Mouse (Mus musculus) cerebellum, postnatal 4 days (tissue): ENCODE results near the gene Tspan12.
A peak's percentile ranks its signal among the peaks of the same experiment; 100 is the strongest.
"Not testable (repeated sequence)": the region's sequence is repeated elsewhere in the genome, so short reads cannot be mapped to it uniquely, and the experiment has no call there.

ENCODE experiments used
- DNase-seq, 2 experiments: peaks; one replicate each; pipeline ENCODE4 v3.0.0; 2022; ENCODE audit warnings: low spot score in 2 of 2, mixed read lengths in 1 of 2

Tspan12 gene

DNA sequence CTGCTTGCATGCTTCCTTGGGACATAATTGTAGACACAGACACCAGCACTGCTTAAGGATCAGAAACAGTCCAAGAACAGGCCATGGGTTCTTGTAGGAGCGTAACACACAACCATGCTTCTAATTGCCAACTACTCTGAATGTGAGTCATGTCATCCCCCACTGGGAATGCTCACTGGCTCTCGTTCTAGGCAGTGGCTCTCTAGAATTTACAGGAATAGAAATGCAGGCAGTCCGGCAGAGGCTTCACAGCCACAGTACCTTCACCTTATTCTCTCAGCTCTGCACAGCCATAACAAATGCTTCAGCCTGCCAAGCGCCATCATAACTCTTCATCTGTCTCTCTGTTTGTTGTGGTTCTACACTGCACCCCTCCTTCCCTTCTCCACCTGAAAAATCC is 23.9 kb downstream of the Tspan12 start:
- DNase-seq = no peak

DNA sequence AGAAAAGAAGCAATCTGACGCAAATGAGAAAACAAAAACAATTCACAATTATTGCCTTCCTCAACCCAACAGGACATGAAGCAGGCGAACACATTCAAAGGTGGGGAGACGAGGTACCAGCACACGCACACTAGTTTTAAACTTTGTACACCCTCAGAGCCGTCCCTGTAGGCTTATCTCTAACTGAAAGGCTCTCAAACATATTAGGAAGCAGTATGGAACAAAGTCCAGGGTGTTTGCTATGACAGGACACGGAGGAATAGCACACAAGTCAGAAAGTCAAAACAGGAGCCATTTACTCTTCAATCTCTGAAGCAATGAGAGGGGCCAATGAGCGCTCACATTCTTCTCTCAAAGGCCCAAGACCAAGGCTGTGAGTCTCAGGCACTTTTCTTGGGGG is 24.3 kb downstream of the Tspan12 start:
- DNase-seq = no peak

GRCm38 (mm10) chr6:21823694-21824093 is 28.6 kb downstream of the Tspan12 start:
- DNase-seq = no peak

GRCm38 (mm10) chr6:21823281-21823680 is 29.0 kb downstream of the Tspan12 start:
- DNase-seq = no peak

GRCm38 (mm10) chr6:21822721-21823134 is 29.6 kb downstream of the Tspan12 start:
- DNase-seq = no peak

GRCm38 (mm10) chr6:21818107-21818807 is 34.1 kb downstream of the Tspan12 start:
- no peak for DNase-seq

- DNase-seq = no peak
Observed at GRCm38 (mm10) chr6:21806005-21806404, 46.3 kb downstream of the Tspan12 start.

DNA sequence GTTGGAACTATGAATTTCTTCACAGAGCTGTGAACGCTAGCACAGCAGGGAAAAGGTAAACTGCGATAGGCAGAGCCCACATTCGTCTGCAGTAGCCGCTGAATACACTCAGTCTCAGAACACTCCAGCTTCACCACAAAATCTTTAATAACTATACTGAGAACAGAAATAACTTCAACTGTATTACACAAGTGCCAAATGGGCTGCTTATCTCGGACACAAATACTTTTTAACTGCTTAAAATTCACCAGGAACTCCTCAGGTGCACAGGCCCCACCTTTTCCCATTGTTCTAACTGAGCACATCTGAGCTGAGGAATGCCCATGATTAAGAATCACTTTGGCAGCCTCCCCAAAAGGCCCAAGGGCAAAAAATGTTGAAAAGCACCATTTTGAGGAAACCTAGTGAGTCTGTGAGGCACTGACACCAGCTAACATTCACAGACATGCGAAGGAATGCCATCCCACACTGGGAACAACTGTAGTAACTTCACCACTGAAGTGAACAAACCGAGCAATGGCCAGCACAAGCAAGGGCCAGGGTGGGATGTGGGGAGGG is 47.2 kb downstream of the Tspan12 start:
- no peak for DNase-seq

GRCm38 (mm10) chr6:21803483-21804340 is 48.6 kb downstream of the Tspan12 start:
- DNase-seq = no peak

DNA sequence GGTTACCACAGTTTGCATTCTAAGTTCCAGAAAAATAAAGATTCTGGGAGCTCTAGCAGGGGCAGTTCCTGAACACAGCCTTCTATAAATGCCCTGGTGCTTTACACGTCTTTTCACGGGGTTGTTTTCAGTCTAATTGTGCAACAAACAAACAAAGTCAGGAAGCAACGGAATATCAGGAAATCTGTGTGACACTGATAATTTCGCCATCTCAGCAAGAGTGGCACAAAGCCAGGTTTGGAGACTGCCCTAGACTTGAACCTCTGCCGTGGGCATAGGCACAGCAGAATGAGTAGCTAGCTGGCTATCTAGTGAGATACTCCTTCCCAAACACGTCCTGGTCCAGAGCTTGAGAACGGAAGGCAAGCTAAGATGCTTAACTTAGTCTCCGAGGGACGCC is 53.7 kb downstream of the Tspan12 start:
- DNase-seq = no peak

DNA sequence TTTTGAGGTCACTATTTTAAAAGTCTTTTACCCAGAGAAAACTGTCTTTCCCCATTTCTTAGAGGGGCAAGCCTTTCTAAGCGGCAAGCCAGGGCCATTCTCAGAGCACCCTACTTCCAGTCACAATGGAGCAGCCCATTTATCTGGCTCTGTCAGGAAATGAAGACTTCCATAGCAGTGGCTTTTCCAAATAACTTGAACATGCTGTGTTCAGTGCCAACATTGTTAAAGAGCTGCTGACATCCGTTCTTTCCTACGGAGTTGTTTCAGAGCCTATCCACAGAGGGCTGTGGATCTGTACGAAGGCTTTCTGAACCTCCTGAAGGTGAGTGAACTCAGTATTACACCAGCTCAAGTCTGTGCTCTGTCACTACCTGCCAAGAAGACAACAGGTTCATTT is 55.2 kb downstream of the Tspan12 start:
- no peak for DNase-seq

- DNase-seq = no peak
Observed at GRCm38 (mm10) chr6:21796413-21796812, 55.9 kb downstream of the Tspan12 start.

GRCm38 (mm10) chr6:21795410-21795809 is 56.9 kb downstream of the Tspan12 start:
- no peak for DNase-seq

- DNase-seq = peak; percentile 41 to 62
Observed at GRCm38 (mm10) chr6:21795072-21795407, 57.3 kb downstream of the Tspan12 start.

GRCm38 (mm10) chr6:21794337-21795071 is 57.8 kb downstream of the Tspan12 start:
- no peak for DNase-seq

- DNase-seq = no peak
Observed at GRCm38 (mm10) chr6:21791307-21791706, 61.0 kb downstream of the Tspan12 start.

- no peak for DNase-seq
Observed at GRCm38 (mm10) chr6:21790550-21791086, 61.7 kb downstream of the Tspan12 start.

GRCm38 (mm10) chr6:21790036-21790435 is 62.3 kb downstream of the Tspan12 start:
- DNase-seq = no peak

DNA sequence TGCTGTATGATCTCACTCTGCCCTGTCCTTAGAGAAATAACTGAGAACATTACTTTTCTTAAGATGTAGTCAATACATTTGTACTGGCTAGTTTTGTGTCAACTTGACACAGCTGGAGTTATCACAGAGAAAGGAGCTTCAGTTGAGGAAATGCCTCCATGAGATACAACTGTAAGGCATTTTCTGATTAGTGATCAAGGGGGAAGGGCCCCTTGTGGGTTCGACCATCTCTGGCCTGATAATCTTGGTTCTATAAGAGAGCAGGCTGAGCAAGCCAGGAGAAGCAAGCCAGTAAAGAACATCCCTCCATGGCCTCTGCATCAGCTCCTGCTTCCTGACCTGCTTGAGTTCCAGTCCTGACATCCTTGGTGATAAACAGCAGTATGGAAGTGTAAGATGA is 62.7 kb downstream of the Tspan12 start:
- DNase-seq = not testable (repeated sequence)

DNA sequence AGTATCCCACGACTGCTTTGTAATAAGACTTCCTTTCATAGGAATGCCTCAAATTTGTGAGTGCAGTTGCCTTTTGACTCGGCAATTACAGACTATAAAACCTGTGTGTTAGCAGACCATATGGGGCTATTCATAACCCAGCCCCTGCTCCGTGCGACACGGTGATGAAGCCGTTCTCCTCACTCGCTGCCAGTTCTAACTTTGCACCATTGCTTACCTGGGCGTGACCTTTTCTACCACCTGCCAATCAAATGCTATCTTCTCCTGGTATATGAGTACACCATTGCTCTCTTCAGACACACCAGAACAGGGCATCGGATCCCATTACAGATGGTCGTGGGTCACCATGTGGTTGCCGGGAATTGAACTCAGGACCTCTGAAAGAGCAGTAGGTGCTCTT is 64.6 kb downstream of the Tspan12 start:
- no peak for DNase-seq

GRCm38 (mm10) chr6:21787274-21787673 is 65.0 kb downstream of the Tspan12 start:
- DNase-seq = no peak
